Mouse (Mus musculus): ENCODE measurements around the gene Espl1. TPM values are rescaled to one million over a fixed set of nuclear protein-coding genes. Genes with fewer than 3 reads are reported as not detected.
A peak's percentile ranks its signal among the peaks of the same experiment; 100 is the strongest.

Espl1 gene
- total RNA-seq, 1 experiment from 2014 or later = 39.7 TPM

DNA sequence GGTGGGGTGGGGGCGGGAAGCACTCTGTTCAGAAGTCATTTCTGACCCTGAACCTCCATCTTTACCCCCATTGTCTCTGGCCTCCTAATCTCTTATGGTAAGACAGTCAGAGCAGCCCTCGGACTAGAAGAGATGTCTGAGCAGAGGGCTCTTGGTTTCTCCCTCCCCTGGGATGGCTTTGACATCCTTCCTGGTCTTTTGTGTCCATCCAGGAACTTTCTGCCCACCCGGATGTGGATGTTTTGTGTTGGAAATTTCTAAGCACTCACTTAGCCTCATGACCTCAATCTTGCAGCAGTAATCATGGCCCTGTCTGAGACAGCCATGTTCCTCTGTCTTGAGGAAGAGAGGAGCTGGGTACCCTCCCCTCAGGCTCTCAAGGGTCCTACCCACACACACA, 24.6 kb upstream of the Espl1 start:
- ATAC-seq (replicated peaks; ENCODE audit: low read depth, poor library complexity, severe bottlenecking) = no peak

DNA sequence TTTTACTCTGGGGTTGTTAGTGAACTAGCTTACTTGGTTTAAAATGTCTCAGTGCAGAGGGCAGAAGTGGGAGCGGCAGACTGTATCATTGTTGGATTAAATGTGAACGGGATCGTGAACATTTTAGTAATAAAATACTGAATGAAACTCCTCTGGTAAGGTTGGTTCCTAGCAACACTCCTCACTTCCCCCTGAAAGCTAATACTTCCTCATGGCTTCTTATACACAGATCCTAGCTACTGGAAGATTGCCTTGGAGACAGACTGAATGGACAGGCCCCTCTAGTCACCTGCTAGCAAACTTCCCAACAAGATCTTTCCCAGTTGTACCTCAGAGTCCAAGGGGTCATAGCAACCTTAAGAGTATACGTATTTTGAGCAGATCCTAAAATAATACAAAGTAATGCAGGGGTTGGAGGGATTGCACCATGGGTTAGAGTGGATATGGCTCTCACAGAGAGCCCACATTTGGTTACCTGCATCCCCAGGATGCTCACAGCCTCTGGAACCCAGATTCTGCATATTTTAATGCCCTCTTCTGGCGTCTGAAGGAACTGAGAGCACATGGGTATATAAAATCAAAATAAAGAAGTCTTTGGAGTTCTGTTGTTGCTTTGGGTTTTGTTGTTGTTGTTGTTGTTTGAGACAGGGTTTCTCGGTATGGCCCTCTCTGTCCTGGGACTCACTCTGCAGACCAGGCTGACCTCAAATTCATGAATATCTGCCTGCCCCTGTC, 21.9 kb upstream of the Espl1 start:
- peak; percentile 24; the same call in 1 of the 2 replicates for ATAC-seq (replicated peaks; ENCODE audit: low read depth, poor library complexity, severe bottlenecking)

GRCm38 (mm10) chr15:102278726-102279091, 17.4 kb upstream of the Espl1 start:
- ATAC-seq (replicated peaks; ENCODE audit: low read depth, poor library complexity, severe bottlenecking) = no peak

GRCm38 (mm10) chr15:102279092-102279782, 16.8 kb upstream of the Espl1 start, which contains the start of gene Mfsd5:
Gene Mfsd5 (plus strand): TSS chr15:102279454.
- peak; percentile 87 for ATAC-seq (replicated peaks; ENCODE audit: low read depth, poor library complexity, severe bottlenecking)

DNA sequence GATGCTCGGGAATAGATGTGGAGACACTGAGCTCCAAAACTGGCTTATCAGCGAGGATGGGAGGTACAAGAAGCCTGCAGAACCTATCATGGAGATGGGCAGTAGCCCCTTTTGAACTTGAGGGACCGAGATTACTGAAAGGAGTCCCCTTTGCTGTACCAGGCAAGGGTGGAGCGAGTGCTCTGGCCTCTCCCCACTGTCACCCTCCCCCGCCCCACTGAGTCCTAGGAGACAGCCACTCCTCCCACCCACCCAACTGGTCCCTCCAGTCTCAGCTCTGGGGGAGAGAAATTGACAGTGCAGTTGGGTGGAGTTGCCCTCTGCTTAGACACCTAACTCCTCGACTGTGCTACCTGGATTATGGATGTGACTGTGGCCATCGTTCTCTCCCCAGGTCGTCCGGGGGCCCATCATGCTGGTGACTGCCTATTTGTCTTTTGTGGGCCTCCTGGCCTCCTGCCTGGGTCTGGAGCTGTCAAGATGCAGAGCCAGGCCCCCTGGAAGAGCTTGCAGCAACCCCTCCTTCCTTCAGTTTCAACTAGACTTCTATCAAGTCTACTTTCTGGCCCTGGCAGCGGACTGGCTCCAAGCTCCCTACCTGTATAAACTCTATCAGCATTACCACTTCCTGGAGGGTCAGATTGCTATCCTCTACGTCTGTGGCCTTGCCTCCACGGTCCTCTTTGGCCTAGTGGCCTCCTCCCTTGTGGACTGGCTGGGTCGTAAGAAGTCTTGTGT, 16.1 kb upstream of the Espl1 start:
- no peak for ATAC-seq (replicated peaks; ENCODE audit: low read depth, poor library complexity, severe bottlenecking)

- ATAC-seq (replicated peaks; ENCODE audit: low read depth, poor library complexity, severe bottlenecking) = no peak
Measured at GRCm38 (mm10) chr15:102280623-102281022, 15.4 kb upstream of the Espl1 start.

GRCm38 (mm10) chr15:102282463-102283292, 13.4 kb upstream of the Espl1 start:
- ATAC-seq (replicated peaks; ENCODE audit: low read depth, poor library complexity, severe bottlenecking) = no peak

- no peak for ATAC-seq (replicated peaks; ENCODE audit: low read depth, poor library complexity, severe bottlenecking)
Measured at GRCm38 (mm10) chr15:102283648-102284047, 12.4 kb upstream of the Espl1 start.

DNA sequence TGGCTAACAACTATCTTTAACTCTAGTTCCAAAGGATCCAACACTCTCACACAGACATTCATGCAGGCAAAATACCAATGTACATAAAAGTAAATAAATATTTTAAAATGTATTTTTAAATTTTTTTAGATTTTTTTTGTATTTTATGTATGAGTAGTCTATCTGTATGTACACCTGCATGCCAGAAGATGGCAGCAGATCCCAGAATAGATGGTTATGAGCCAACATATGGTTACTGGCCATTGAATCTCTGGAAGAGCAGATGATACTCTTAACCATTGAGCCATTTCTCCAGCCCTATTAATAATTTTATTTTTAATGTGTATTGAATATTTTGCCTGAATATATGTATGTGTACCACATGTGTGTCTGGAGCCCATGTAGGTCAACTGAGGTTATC, 8.7 kb upstream of the Espl1 start:
- ATAC-seq (replicated peaks; ENCODE audit: low read depth, poor library complexity, severe bottlenecking) = peak; percentile 62; the same call in 1 of the 2 replicates

GRCm38 (mm10) chr15:102296368-102297006, 421 bp downstream of the Espl1 start:
- ATAC-seq (replicated peaks; ENCODE audit: low read depth, poor library complexity, severe bottlenecking) = no peak

DNA sequence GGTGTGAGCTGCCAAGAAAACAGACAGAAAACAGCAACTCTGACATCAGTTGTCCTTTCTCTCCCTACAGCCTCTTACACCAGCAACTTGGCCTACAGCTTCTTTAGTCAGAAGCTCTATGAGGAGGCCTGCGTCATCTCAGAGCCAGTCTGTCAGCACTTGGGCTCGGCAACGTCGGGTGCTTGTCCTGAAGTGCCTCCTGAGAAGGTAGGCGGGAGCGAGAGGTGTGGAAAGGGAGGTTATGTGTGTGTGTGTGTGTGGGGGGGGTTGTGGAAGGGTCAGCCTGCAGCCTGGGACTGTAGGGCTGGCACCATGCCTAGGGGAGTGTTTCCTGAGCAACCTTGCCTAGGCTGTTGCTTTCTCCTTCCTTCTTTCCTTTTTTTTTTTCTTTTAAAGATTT, 6.5 kb downstream of the Espl1 start:
- ATAC-seq (replicated peaks; ENCODE audit: low read depth, poor library complexity, severe bottlenecking) = no peak

- no peak for ATAC-seq (replicated peaks; ENCODE audit: low read depth, poor library complexity, severe bottlenecking)
Measured at GRCm38 (mm10) chr15:102308717-102309116, 12.7 kb downstream of the Espl1 start.

GRCm38 (mm10) chr15:102310074-102310845, 14.2 kb downstream of the Espl1 start:
- ATAC-seq (replicated peaks; ENCODE audit: low read depth, poor library complexity, severe bottlenecking) = no peak

- ATAC-seq (replicated peaks; ENCODE audit: low read depth, poor library complexity, severe bottlenecking) = peak; percentile 71
Measured at GRCm38 (mm10) chr15:102311489-102311888, 15.4 kb downstream of the Espl1 start.

DNA sequence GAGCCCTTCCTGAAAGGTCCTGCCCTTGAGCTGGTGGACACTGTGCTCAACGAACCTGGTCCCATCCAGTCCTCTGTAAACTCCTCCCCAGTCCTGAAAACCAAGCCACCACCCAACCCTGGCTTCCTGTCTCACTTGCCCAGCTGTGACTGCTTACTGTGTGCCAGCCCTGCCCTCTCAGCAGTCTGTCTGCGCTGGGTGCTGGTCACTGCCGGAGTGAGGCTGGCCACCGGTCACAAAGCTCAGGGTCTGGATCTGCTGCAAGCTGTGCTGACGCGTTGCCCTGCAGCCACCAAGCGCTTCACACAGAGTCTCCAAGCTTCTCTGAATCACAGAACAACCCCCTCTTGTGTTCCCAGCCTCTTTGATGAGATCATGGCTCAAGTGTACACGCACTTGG, 19.2 kb downstream of the Espl1 start:
- no peak for ATAC-seq (replicated peaks; ENCODE audit: low read depth, poor library complexity, severe bottlenecking)

GRCm38 (mm10) chr15:102316263-102316662, 20.2 kb downstream of the Espl1 start:
- peak; percentile 84 for ATAC-seq (replicated peaks; ENCODE audit: low read depth, poor library complexity, severe bottlenecking)

- no peak for ATAC-seq (replicated peaks; ENCODE audit: low read depth, poor library complexity, severe bottlenecking)
Measured at GRCm38 (mm10) chr15:102324654-102325473, 28.8 kb downstream of the Espl1 start.

- peak; percentile 100 for ATAC-seq (replicated peaks; ENCODE audit: low read depth, poor library complexity, severe bottlenecking)
Measured at GRCm38 (mm10) chr15:102326022-102326576, 30.0 kb downstream of the Espl1 start, which contains the start of gene Pfdn5. Gene Pfdn5 (plus strand): TSS chr15:102326116.

Data from common myeloid progenitor, adult 5-6 weeks (primary cell).